Mouse (Mus musculus) leukemia stem cell, adult 10-12 weeks (primary cell): ENCODE data around the gene Olfr145. TPM values are rescaled to one million over a fixed set of nuclear protein-coding genes. Genes with fewer than 3 reads are reported as not detected.

Source experiments
- polyA plus RNA-seq: library from polyadenylated mRNA; stranded (reverse); fragments of >175 nt; gene quantifications from 2 replicates; pipeline ENCODE4 v1.2.3, GENCODE M21; 2012; ENCODE audit warnings: low replicate concordance

Gene Olfr145
- polyA plus RNA-seq, result 0.03 TPM in 1 of 2 replicates, not detected in the other

GRCm38 (mm10) chr9:37896661-37897060 is at the start of gene Olfr145:
Gene Olfr145, plus strand, starts transcription at chr9:37896724.

GRCm38 (mm10) chr9:37853969-37854368 is 42.6 kb upstream of the Olfr145 start, which contains the start of gene Olfr877:
Gene Olfr877, plus strand, starts transcription at chr9:37854269.

DNA sequence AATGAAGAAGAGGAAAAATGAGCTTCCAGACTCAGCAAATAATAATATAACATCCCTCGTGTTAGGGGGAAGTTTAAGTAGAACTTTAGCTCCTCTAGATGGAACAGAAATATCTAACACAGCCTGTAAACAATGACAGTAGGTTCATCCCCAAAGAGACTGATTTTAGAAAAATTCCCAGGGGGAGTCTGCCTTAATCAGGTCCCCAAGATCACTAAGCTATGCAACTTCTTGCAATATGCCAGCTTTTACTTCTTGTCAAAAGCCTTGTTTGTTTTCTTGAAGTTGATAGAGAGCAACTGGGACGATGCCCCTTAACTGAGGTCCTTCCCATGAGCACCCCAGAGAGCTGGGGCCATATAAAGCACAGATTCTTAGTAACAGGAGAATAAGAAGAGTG is 21.0 kb downstream of the Olfr145 start, which contains the start of gene Olfr878:
TSS of gene Olfr878 (plus strand) at position 301 of the 400 bp plus-strand sequence.

Other genes starting within 250 kb of the Olfr145 start
- gene Tbrg1, start 239.4 kb upstream of the Olfr145 start, polyA plus RNA-seq, result 20.1 and 35.3 TPM in 2 replicates
- gene Panx3, start 227.5 kb upstream of the Olfr145 start, polyA plus RNA-seq, result not detected in 2 replicates
- gene Olfr160, start 180.5 kb upstream of the Olfr145 start, polyA plus RNA-seq, result not detected in 2 replicates
- not detected in 2 replicates for gene Olfr874, start 151.6 kb upstream of the Olfr145 start, polyA plus RNA-seq
- not detected in 2 replicates for gene Olfr875, start 124.9 kb upstream of the Olfr145 start, polyA plus RNA-seq
- gene Olfr876, start 93.7 kb upstream of the Olfr145 start, polyA plus RNA-seq, result not detected in 2 replicates
- not detected in 2 replicates for gene Olfr877, start 42.5 kb upstream of the Olfr145 start, polyA plus RNA-seq
- not detected in 2 replicates for gene Olfr878, start 21.1 kb downstream of the Olfr145 start, polyA plus RNA-seq
- gene Olfr881, start 95.1 kb downstream of the Olfr145 start, polyA plus RNA-seq, result not detected in 2 replicates
- gene Olfr883, start 129.1 kb downstream of the Olfr145 start, polyA plus RNA-seq, result not detected in 2 replicates
- gene Olfr884, start 149.8 kb downstream of the Olfr145 start, polyA plus RNA-seq, result not detected in 2 replicates
- not detected in 2 replicates for gene Olfr885, start 164.6 kb downstream of the Olfr145 start, polyA plus RNA-seq
- 0.05 TPM in 1 of 2 replicates, not detected in the other for gene Olfr887, start 187.3 kb downstream of the Olfr145 start, polyA plus RNA-seq
- gene Olfr888, start 211.4 kb downstream of the Olfr145 start, polyA plus RNA-seq, result not detected in 2 replicates
- gene Olfr889, start 218.5 kb downstream of the Olfr145 start, polyA plus RNA-seq, result not detected in 2 replicates
- gene Olfr890, start 245.8 kb downstream of the Olfr145 start, polyA plus RNA-seq, result not detected in 2 replicates